Mouse (Mus musculus) liver, adult 2 months (tissue): ENCODE results near the gene Ltbp1. TPM values are rescaled to one million over a fixed set of nuclear protein-coding genes. Genes with fewer than 3 reads are reported as not detected.

Experiments
- DNase-seq: peaks from one replicate; pipeline ENCODE4 v3.0.0-alpha.2; 2011; ENCODE audit warnings: low read depth, low spot score; ENCODE audit errors: extremely low read depth
- H3K27ac ChIP-seq: fragments of 200-500 bp; replicated peaks from 2 replicates; pipeline ENCODE4 v1.5.1; 2012; ENCODE audit warnings: low read depth, mild to moderate bottlenecking, control low read depth, inconsistent platforms, low read length; ENCODE audit not compliant: insufficient read depth
- H3K27me3 ChIP-seq: fragments of 200-500 bp; 2 replicates; pipeline ENCODE4 v1.6.1; 2012; ENCODE audit warnings: mild to moderate bottlenecking, moderate library complexity, low read length, inconsistent platforms; ENCODE audit not compliant: control insufficient read depth, insufficient read depth
- H3K36me3 ChIP-seq: fragments of 200-500 bp; 2 replicates; pipeline ENCODE4 v1.6.1; 2012; ENCODE audit warnings: low read length, inconsistent platforms; ENCODE audit not compliant: control insufficient read depth, insufficient read depth
- H3K4me1 ChIP-seq: fragments of 200-500 bp; 2 replicates; pipeline ENCODE4 v1.6.1; 2011; ENCODE audit warnings: low read length; ENCODE audit not compliant: control insufficient read depth, insufficient read depth
- H3K4me3 ChIP-seq: fragments of 200-500 bp; 2 replicates; pipeline ENCODE4 v1.5.1; 2011; ENCODE audit warnings: low read depth, mild to moderate bottlenecking, control low read depth, low read length, moderate library complexity; ENCODE audit not compliant: insufficient read depth
- H3K79me2 ChIP-seq: fragments of 200-500 bp; 2 replicates; pipeline ENCODE4 v1.6.1; 2012; ENCODE audit warnings: inconsistent platforms, mild to moderate bottlenecking, low read length, moderate library complexity; ENCODE audit not compliant: control insufficient read depth, insufficient read depth
- H3K9ac ChIP-seq: fragments of 200-500 bp; 2 replicates; pipeline ENCODE4 v1.6.1; 2012; ENCODE audit warnings: low read depth, mild to moderate bottlenecking, control low read depth, inconsistent platforms, low read length
- CTCF ChIP-seq: fragments of 200-500 bp; IDR thresholded peaks from 2 replicates; pipeline ENCODE4 v1.5.1; 2011; ENCODE audit warnings: low read depth, low read length, control low read depth
- POLR2A ChIP-seq: fragments of 200-500 bp; IDR thresholded peaks from 2 replicates; pipeline ENCODE4 v1.6.1; 2011; ENCODE audit warnings: low read length, control low read depth; ENCODE audit not compliant: insufficient read depth; ENCODE audit errors: extremely low read depth
- whole genome bisulfite sequencing: fragments of 180-500 bp; shearing (Covaris S2); methylation state at CpG from one replicate; pipeline ENCODE4 v1.1.7; 2018; 5-methylcytosine and 5-hydroxymethylcytosine counted together
- polyA plus RNA-seq: library from polyadenylated mRNA; depleted of rRNA; stranded (reverse); fragments of >200 nt; gene quantifications from 2 replicates; pipeline ENCODE4 v1.2.3, GENCODE M21; 2012
- total RNA-seq: library from RNA; depleted of rRNA; stranded (reverse); fragments of >200 nt; gene quantifications from 2 replicates; pipeline ENCODE4 v1.2.3, GENCODE M21; 2014

Ltbp1 gene
- total and polyA plus RNA-seq, 2 experiments = 1.1 to 1.5 TPM

DNA sequence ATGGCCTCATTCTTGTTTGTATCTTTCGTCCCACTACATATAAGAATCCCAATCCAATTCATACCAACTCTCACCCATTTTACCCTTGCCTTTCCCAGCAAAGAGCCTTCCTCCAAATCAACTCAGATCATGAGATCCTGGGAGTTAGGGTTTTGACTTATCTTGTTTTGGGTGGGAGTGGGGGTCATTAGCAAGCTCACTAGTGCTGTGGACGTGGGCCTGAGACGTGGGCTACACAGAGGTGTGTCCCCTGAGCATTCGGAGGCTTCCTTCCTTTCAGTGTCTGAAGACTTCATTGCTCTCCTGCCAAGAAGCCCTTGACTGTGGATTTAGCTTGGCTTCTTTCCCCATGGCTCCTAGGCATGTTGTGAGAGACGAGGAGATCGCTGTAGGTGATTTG, 10.2 kb downstream of the Ltbp1 start:
- no peaks in the 10 kb centered on the region for H3K79me2 ChIP-seq
- TF ChIP-seq CTCF (no peak), POLR2A (no peak)
- H3K27ac ChIP-seq = no peak overlapping the region
- H3K4me1 ChIP-seq = no peaks in the 10 kb centered on the region; the same call in 1 of the 2 replicates
- no peak overlapping the region for H3K4me3 ChIP-seq
- no peak for DNase-seq
- H3K36me3 ChIP-seq = no peaks in the 10 kb centered on the region
- no peaks in the 10 kb centered on the region for H3K27me3 ChIP-seq
- no peak overlapping the region for H3K9ac ChIP-seq
- 89% methylated on average over 6 of the region's 6 CpGs for WGBS

- Histone ChIP-seq H3K4me3 (no peak overlapping the region), H3K4me1 (no peaks in the 10 kb centered on the region; the same call in 1 of the 2 replicates), H3K9ac (no peak overlapping the region), H3K27ac (no peak overlapping the region), H3K36me3 (no peaks in the 10 kb centered on the region), H3K79me2 (no peaks in the 10 kb centered on the region), H3K27me3 (no peaks in the 10 kb centered on the region)
- DNase-seq = no peak
- TF ChIP-seq POLR2A = no peak
- peak; percentile 47 for TF ChIP-seq CTCF
- WGBS = 77% methylated on average over 7 of the region's 7 CpGs
These were observed 12.1 kb downstream of the Ltbp1 start for GRCm38 (mm10) chr17:75017423-75017822.

DNA sequence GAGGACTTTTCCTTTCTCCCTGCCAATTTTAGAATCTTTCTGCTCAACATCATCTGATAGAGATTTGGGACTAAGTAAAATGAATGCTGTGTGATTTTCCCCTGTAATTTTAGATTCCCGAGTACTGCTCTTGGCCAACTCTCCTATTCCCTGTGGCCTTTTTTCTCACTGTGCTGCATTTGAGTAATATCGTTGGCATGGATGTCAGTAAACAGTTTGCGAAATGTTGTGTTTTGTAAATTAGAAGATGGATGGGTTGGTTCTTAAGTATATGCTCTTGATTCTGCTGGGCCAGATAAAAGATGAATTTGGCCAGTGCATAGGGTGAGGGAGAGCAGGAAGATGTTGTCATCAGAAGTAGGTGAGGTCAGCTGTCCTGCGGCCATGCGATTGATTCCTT, 12.8 kb downstream of the Ltbp1 start:
- H3K4me3 ChIP-seq = no peak overlapping the region
- TF ChIP-seq POLR2A (no peak), CTCF (no peak)
- 75% methylated on average over 5 of the region's 5 CpGs for WGBS
- H3K36me3 ChIP-seq = no peaks in the 10 kb centered on the region
- H3K79me2 ChIP-seq = no peaks in the 10 kb centered on the region
- H3K27ac ChIP-seq = no peak overlapping the region
- no peaks in the 10 kb centered on the region; the same call in 1 of the 2 replicates for H3K4me1 ChIP-seq
- no peak for DNase-seq
- H3K9ac ChIP-seq = no peak overlapping the region
- no peaks in the 10 kb centered on the region for H3K27me3 ChIP-seq

GRCm38 (mm10) chr17:75020026-75020425, 14.7 kb downstream of the Ltbp1 start:
- H3K9ac ChIP-seq = no peak overlapping the region
- H3K27me3 ChIP-seq = no peaks in the 10 kb centered on the region
- H3K27ac ChIP-seq = no peak overlapping the region
- H3K79me2 ChIP-seq = no peaks in the 10 kb centered on the region
- TF ChIP-seq CTCF (no peak), POLR2A (no peak)
- DNase-seq = no peak
- no peaks in the 10 kb centered on the region; the same call in 1 of the 2 replicates for H3K4me1 ChIP-seq
- H3K4me3 ChIP-seq = no peak overlapping the region
- 84% methylated on average over 7 of the region's 7 CpGs for WGBS
- H3K36me3 ChIP-seq = no peaks in the 10 kb centered on the region

GRCm38 (mm10) chr17:75020619-75021018, 15.3 kb downstream of the Ltbp1 start:
- H3K27ac ChIP-seq = no peak overlapping the region
- H3K36me3 ChIP-seq = no peaks in the 10 kb centered on the region
- no peak overlapping the region for H3K9ac ChIP-seq
- no peaks in the 10 kb centered on the region for H3K79me2 ChIP-seq
- no peaks in the 10 kb centered on the region for H3K27me3 ChIP-seq
- TF ChIP-seq CTCF (no peak), POLR2A (no peak)
- DNase-seq = peak; percentile 33
- H3K4me1 ChIP-seq = no peaks in the 10 kb centered on the region; the same call in 1 of the 2 replicates
- H3K4me3 ChIP-seq = no peak overlapping the region
- 30% methylated on average over 3 of the region's 3 CpGs for WGBS

DNA sequence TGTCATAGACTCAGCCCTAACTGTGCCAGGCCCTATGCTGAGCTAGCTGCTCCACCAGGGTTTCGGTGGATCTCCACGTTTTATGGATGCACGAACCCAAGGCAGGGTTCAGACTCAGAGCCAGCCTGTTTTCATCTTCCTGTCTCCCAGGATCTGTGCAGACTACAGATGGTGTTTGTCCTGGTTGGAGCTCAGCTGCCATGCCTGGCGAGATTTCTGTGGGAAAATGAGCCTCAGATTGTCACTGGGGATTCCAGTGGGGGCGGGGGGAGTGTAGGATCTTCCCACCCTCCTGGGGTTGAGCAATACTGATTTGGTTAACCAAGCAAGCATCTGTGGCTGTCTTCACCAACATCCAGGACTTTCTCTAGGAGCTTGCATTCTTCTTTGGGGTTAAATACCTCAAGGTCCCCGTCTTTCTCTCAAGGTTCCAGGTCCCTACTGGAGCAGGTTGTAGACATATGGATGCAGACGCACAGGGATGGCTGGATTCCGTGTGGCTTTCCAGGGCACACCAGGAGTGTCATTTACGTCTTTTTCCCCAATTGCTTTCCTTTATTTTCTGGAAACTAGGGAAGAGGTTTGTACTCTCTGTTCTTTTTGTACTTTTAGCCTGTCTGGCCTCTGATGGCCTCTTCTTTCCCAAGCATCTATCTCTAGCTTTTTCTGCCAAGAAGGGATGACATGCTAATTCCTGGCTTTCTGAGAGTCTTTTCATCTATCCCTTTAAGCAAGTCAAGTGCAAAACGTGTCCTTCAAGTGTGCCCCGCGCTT, 22.2 kb downstream of the Ltbp1 start:
- H3K27me3 ChIP-seq = no peaks in the 10 kb centered on the region
- 76% methylated on average over 12 of the region's 12 CpGs for WGBS

More for the DNA sequence above, 22.2 kb downstream of the Ltbp1 start:
- H3K4me3 ChIP-seq = no peak overlapping the region
- no peaks in the 10 kb centered on the region for H3K79me2 ChIP-seq
- TF ChIP-seq POLR2A (no peak), CTCF (no peak)
- DNase-seq = no peak
- H3K9ac ChIP-seq = no peak overlapping the region
- H3K4me1 ChIP-seq = no peaks in the 10 kb centered on the region
- H3K27ac ChIP-seq = no peak overlapping the region
- H3K36me3 ChIP-seq = no peaks in the 10 kb centered on the region
